Mouse (Mus musculus): ENCODE data around the gene Hk1. TPM values are rescaled to one million over a fixed set of nuclear protein-coding genes. Genes with fewer than 3 reads are reported as not detected.

Gene Hk1
- total and polyA plus RNA-seq, 2 experiments = 1.4 to 1.6 TPM

DNA sequence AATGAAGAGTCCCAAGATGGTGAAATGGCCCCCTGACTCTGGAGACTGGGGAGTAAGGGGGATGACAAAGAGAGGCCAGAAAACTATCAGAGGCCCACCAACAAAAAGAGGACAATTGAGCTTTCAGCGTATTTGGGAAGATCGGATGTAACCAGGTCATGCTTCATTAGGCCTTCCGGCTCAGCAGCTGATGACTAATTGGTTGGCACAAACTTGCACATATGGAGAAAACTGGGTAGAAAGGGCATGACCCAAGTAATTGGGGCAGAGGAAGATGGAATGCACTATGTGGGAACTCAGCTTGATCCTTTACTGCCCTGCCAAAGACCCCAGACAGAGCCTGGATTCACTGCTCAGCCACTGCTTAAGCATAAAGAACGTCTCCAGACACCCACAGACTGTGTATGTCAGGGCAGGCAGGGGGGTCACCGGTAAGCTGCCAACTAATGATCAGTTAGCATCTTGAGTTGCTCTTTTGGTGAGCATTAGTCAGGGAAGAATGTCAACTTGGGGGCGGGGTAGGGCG is 39.2 kb upstream of the Hk1 start:
- Histone ChIP-seq H3K27me3 (ENCODE audit: control insufficient read depth, insufficient read depth, low read length) (no peaks in the 10 kb centered on the region), H3K4me3 (ENCODE audit: insufficient read depth, low read depth, low read length) (no peak overlapping the region), H3K9ac (ENCODE audit: low read depth, low read length) (no peak overlapping the region), H3K27ac (replicated peaks; ENCODE audit: insufficient read depth, low read depth, low read length) (no peak overlapping the region), H3K36me3 (ENCODE audit: control insufficient read depth, insufficient read depth, low read length) (no peaks in the 10 kb centered on the region), H3K4me1 (ENCODE audit: control insufficient read depth, insufficient read depth, low read length) (no peaks in the 10 kb centered on the region), H3K79me2 (ENCODE audit: control insufficient read depth, insufficient read depth, low read length) (no peaks in the 10 kb centered on the region)
- DNase-seq (ENCODE audit: extremely low read depth, low read depth, low spot score) = no peak
- WGBS = 95% methylated on average over 7 of the region's 7 CpGs
- no peak for TF ChIP-seq CTCF (IDR thresholded peaks at IDR 0.05; ENCODE audit: low read depth, low read length)
- TF ChIP-seq POLR2A (IDR thresholded peaks at IDR 0.05; ENCODE audit: extremely low read depth, insufficient read depth, low read length) = no peak

DNA sequence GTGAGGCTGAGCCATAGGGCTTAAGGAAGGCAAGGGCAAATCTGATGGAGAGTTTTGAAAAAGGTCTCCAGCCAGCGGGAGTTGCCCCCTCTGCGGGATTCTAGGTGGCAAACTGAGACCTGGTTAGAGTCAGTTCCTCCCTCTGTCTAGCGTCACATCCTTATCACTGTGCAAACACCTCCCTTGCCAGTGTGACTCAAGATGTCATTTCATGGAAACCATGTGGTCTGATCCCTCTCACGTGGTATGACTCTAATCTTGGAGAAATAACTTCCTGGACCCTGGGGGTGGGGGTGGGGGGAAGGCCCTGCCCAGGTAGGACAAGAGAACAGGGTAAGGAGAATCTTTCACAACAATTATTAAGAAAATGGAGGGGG is 33.9 kb upstream of the Hk1 start:
- no peak overlapping the region for H3K9ac ChIP-seq (ENCODE audit: low read depth, low read length)
- H3K27ac ChIP-seq (replicated peaks; ENCODE audit: insufficient read depth, low read depth, low read length) = no peak overlapping the region
- no peaks in the 10 kb centered on the region for H3K36me3 ChIP-seq (ENCODE audit: control insufficient read depth, insufficient read depth, low read length)
- no peak overlapping the region for H3K4me3 ChIP-seq (ENCODE audit: insufficient read depth, low read depth, low read length)
- no peak for TF ChIP-seq POLR2A (IDR thresholded peaks at IDR 0.05; ENCODE audit: extremely low read depth, insufficient read depth, low read length)
- no peak for TF ChIP-seq CTCF (IDR thresholded peaks at IDR 0.05; ENCODE audit: low read depth, low read length)
- no peaks in the 10 kb centered on the region for H3K4me1 ChIP-seq (ENCODE audit: control insufficient read depth, insufficient read depth, low read length)
- no peaks in the 10 kb centered on the region for H3K27me3 ChIP-seq (ENCODE audit: control insufficient read depth, insufficient read depth, low read length)
- WGBS = 23% methylated on average over 4 of the region's 4 CpGs
- DNase-seq (ENCODE audit: extremely low read depth, low read depth, low spot score) = no peak
- no peaks in the 10 kb centered on the region for H3K79me2 ChIP-seq (ENCODE audit: control insufficient read depth, insufficient read depth, low read length)

DNA sequence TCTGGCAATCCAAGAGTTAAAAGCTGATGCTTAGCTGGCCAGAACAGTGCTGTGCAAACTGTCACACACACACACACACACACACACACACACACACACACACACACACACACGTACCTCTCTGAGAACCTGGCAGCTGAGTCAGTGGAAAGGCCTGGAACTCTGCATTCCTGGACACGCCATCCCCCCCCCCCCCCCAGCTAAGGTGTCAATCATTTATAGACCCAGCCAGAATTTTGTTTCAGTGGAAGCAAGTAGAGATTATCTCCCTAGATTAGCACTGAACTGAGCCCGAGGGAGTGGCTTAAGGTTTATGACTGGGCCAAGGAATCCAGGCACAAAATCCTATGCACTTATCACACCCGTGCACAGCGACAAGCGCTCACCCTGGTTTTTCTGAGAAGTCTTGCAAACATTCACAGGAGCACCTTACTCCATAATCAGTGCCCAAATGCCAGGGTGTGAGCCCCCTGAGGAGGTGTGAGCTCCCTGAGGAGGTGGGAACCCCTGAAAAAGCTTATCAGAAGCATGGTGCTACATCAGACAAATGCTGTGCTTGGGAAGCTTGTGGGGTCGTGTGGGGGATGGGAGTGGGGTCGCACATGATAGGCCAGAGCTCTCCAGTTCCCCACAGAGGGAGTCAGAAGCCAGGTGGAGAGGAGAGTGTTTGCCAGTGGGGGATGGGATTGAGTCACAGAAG is 33.3 kb upstream of the Hk1 start:
- H3K27ac ChIP-seq (replicated peaks; ENCODE audit: insufficient read depth, low read depth, low read length) = no peak overlapping the region
- WGBS = 17% methylated on average over 8 of the region's 8 CpGs
- peak; percentile 13 for DNase-seq (ENCODE audit: extremely low read depth, low read depth, low spot score)

DNA sequence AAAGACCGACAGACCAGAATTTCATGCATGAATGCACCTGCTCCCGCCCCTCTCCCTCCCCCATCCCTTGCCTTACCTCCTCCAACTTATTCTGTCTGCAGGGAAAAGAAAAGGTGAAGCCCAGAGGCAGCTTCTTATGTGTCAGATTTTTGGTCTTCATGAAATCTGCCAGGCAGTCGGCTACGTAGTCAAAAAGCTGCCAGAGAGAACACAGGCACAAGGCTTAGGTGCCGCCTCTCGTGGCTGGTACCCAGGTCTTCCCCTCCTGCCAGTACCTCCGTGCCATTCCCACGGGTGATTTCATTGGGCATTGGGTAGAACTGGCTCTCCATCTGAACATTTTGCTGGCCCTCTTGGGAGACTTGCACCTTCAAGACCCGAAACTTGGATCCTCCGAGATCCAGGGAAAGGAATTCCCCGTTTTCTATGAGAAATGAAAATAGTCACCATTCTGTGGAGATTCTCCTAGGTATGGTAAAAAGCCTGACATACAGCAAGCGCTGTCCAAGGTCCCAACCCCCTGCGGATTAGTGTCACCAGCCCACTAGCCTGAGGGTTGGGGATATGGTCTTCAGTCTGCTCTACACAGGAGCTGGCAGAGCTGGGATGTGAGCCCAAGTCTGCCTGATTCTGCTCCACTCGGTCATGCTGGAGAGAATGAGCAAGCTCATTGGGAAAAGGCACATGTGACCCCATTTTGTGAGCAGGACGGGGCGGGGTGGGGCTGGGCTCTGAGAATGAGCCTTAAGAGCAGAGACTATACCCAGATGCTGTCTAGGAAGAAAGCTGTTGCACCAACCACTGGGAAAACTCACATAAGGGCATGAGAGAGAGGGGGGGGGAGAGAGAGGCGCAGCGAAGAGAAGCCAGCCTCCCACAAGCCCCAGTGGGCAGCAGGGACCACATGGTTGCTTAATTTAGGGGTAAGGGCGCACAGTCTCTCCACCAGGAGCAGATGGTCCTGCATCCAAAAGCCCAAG is 32.0 kb upstream of the Hk1 start:
- TF ChIP-seq CTCF (IDR thresholded peaks at IDR 0.05; ENCODE audit: low read depth, low read length) (no peak), POLR2A (IDR thresholded peaks at IDR 0.05; ENCODE audit: extremely low read depth, insufficient read depth, low read length) (no peak)
- H3K36me3 ChIP-seq (ENCODE audit: control insufficient read depth, insufficient read depth, low read length) = no peaks in the 10 kb centered on the region
- WGBS = 80% methylated on average over 19 of the region's 19 CpGs

More for the DNA sequence above, 33.3 kb upstream of the Hk1 start:
- TF ChIP-seq POLR2A (IDR thresholded peaks at IDR 0.05; ENCODE audit: extremely low read depth, insufficient read depth, low read length) = no peak
- no peak for TF ChIP-seq CTCF (IDR thresholded peaks at IDR 0.05; ENCODE audit: low read depth, low read length)
- H3K4me3 ChIP-seq (ENCODE audit: insufficient read depth, low read depth, low read length) = no peak overlapping the region
- H3K36me3 ChIP-seq (ENCODE audit: control insufficient read depth, insufficient read depth, low read length) = no peaks in the 10 kb centered on the region
- H3K27me3 ChIP-seq (ENCODE audit: control insufficient read depth, insufficient read depth, low read length) = no peaks in the 10 kb centered on the region
- no peaks in the 10 kb centered on the region for H3K79me2 ChIP-seq (ENCODE audit: control insufficient read depth, insufficient read depth, low read length)
- H3K9ac ChIP-seq (ENCODE audit: low read depth, low read length) = no peak overlapping the region
- no peaks in the 10 kb centered on the region for H3K4me1 ChIP-seq (ENCODE audit: control insufficient read depth, insufficient read depth, low read length)

DNA sequence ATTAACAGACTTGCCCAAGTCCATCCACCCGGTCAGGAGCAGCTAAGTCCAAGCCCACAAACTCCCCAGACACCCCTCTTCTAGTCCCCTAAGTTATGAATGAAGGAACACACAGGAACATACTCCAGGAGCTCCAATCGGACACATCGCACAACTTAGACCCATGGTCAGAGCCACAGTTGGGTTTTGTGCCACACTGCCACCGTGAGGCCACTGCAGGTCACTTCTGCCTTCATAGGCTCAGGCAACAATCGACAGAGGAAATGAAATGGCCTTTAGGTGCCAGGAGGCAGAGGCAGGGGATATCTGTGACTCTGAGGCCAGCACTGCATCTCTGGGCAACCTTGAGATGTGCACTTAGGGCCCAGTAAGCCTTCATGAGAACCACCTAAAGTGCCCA is 31.2 kb upstream of the Hk1 start:
- no peak overlapping the region for H3K4me3 ChIP-seq (ENCODE audit: insufficient read depth, low read depth, low read length)
- H3K4me1 ChIP-seq (ENCODE audit: control insufficient read depth, insufficient read depth, low read length) = no peaks in the 10 kb centered on the region
- TF ChIP-seq CTCF (IDR thresholded peaks at IDR 0.05; ENCODE audit: low read depth, low read length) (peak; percentile 90), POLR2A (IDR thresholded peaks at IDR 0.05; ENCODE audit: extremely low read depth, insufficient read depth, low read length) (no peak)
- no peaks in the 10 kb centered on the region for H3K36me3 ChIP-seq (ENCODE audit: control insufficient read depth, insufficient read depth, low read length)
- H3K27ac ChIP-seq (replicated peaks; ENCODE audit: insufficient read depth, low read depth, low read length) = no peak overlapping the region
- WGBS = 18% methylated on average over 5 of the region's 5 CpGs
- no peak overlapping the region for H3K9ac ChIP-seq (ENCODE audit: low read depth, low read length)
- DNase-seq (ENCODE audit: extremely low read depth, low read depth, low spot score) = peak; percentile 11
- no peaks in the 10 kb centered on the region for H3K79me2 ChIP-seq (ENCODE audit: control insufficient read depth, insufficient read depth, low read length)
- no peaks in the 10 kb centered on the region for H3K27me3 ChIP-seq (ENCODE audit: control insufficient read depth, insufficient read depth, low read length)

More for the DNA sequence above, 32.0 kb upstream of the Hk1 start:
- no peaks in the 10 kb centered on the region for H3K4me1 ChIP-seq (ENCODE audit: control insufficient read depth, insufficient read depth, low read length)
- no peak overlapping the region for H3K4me3 ChIP-seq (ENCODE audit: insufficient read depth, low read depth, low read length)
- no peaks in the 10 kb centered on the region for H3K79me2 ChIP-seq (ENCODE audit: control insufficient read depth, insufficient read depth, low read length)
- no peak overlapping the region for H3K9ac ChIP-seq (ENCODE audit: low read depth, low read length)
- H3K27me3 ChIP-seq (ENCODE audit: control insufficient read depth, insufficient read depth, low read length) = no peaks in the 10 kb centered on the region
- DNase-seq (ENCODE audit: extremely low read depth, low read depth, low spot score) = no peak
- H3K27ac ChIP-seq (replicated peaks; ENCODE audit: insufficient read depth, low read depth, low read length) = no peak overlapping the region
